Mouse (Mus musculus) heart, postnatal 0 days (tissue): ENCODE results near the gene Ociad1.

ENCODE experiments used
- CTCF ChIP-seq: IDR thresholded peaks from 2 replicates; pipeline ENCODE4 v1.5.1; 2016; ENCODE audit warnings: antibody characterized with exemption, control low read depth, low read depth
- EP300 ChIP-seq: IDR thresholded peaks from 2 replicates; pipeline ENCODE4 v1.6.1; 2016; ENCODE audit warnings: antibody characterized with exemption, low read depth

GRCm38 (mm10) chr5:73257723-73258122, 34.9 kb upstream of the Ociad1 start:
- TF ChIP-seq EP300 = no peak
- TF ChIP-seq CTCF = no peak
